Mouse (Mus musculus) gastrocnemius, adult 8-10 months (tissue): ENCODE results near the gene Slc17a9. TPM values are rescaled to one million over a fixed set of nuclear protein-coding genes. Genes with fewer than 3 reads are reported as not detected.
"Not testable (repeated sequence)": the region's sequence is repeated elsewhere in the genome, so short reads cannot be mapped to it uniquely, and the experiment has no call there.

Experiments
- DNase-seq, 2 experiments: peaks; one replicate each; pipeline ENCODE4 v3.0.0; 2022; ENCODE audit warnings: low spot score in 2 of 2
- total RNA-seq, 4 experiments: library from RNA; stranded (reverse); gene quantifications; 2 replicates each; pipeline ENCODE4 v1.2.4; 2022

Slc17a9 gene
- total RNA-seq, 4 experiments from 2014 or later: 0.25 TPM; not detected in 3

DNA sequence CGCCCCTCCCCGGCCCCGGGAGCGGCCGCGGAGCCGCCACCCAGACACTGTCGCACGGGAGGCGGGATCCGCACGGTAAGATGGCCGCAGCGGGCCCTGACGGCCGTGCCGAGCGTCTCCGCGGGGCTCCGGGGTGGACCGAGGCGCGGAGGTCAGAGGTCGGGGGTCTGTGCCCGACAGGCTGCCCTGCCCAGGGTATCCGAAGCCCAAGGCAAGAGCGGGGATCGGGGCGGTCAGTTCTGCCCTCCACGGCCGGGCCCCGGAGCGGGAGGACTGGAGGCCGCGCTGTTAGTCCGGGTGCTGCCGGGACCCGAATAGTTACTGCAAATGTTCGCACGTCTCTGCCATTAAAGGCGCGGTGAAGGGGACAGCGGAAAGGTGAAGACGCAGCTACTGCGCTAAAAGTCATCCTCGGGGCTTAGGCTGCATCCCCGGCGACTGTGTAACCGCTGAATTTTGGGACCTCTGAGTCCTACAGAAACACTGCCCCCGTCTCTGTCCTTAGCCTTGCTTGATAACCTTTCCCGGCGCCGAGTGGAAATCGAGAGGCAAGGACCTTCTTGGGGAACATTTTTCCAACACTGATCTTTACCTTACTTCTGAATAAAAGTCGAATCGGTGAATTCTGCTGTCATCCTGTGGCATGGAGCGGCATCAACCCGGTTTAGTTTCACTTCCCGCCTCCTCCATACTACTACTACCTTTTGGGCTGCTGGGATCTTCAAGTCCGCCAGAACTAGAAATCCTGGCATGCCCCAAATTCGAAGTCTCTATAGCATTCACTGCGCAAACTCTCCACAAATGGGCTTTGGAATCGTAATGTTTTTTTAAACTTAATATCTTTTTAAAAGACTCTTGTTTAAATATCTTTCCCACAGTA, 14.5 kb upstream of the Slc17a9 start:
- no peak for DNase-seq

DNA sequence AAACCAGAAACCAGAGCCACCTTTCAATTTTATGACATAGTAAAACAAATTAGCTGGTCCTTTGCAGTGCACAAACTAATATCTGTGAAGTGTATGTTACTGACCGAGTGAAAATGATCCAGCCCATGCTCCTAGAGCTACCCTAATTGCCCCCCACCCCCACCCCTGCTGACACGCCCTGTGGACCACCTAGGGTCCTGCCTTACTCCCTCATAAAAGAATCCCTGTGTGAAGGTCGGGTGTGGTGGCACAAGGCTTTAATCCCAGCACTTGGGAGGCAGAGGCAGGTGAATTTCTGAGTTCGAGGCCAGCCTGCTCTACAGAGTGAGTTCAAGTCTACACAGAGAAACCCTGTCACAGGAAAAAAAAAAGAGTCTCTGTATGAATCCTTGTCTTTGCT, 13.5 kb upstream of the Slc17a9 start:
- DNase-seq: no peak

DNA sequence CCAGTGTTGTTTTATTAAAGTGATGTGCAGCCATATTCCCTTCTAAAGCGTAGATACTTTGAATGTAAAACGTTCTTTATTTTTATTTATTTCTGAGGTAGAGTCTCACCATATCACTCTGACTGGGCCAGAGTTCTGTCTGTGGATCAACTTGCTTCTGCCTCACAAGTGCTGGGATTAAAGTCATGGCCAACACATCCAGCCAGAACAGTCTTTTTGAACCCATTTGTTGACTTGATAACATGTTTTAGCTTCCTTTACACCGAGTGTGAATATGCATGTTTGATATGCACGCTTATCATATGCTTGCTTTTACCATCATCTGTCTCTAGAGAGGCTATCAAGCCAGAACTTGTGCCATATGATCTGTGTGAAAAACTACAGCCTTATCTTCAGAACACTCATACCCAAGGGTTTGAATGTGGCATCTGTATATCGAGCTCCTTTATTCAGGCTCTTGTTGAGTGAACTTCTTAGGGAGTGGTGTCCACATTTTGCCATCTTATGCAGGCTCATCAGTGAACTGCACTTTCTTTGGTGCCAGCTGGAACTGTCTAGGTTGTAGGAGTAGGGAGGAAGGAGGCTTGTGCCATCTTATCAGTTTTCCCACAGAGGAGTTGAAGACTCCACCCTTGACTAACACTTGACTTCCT, 12.9 kb upstream of the Slc17a9 start:
- no peak for DNase-seq

DNA sequence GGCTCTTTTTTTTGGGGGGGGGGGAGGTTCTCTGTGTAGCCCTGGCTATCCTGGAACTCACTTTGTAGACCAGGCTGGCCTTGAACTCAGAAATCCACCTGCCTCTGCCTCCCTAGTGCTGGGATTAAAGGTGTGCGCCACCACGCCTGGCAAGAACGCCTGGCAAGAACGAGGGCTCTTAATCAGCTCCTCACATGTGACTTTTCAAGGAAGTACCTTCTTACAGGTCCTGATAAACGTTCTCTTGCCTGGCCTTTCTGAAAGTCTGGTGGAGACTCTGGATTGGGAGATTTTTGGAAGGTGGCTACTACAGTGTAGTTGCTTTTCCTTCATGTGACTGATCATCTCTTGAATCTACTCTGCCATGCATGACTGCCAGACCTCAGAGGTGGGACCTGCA, 2.3 kb upstream of the Slc17a9 start:
- not testable (repeated sequence) for DNase-seq

DNA sequence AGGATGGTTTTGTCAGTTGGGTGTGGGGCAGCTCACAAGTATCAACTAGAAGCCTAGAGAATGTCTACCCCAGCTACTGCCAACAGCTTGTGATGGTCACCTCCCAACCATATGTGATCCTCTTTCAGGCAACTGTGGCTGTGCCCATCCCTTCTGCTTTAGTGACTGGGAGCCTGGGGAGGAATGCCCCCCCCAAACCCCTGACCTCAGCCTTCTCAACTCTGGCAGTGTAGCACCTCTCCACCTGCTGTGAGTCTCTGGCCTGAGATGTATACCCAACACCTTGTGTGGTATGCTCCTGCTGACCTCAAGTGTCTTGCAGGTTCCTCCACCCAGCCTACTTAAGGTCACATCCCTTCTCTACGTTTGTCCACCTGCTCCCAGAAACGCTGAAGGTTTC, 1.2 kb upstream of the Slc17a9 start:
- no peak for DNase-seq

DNA sequence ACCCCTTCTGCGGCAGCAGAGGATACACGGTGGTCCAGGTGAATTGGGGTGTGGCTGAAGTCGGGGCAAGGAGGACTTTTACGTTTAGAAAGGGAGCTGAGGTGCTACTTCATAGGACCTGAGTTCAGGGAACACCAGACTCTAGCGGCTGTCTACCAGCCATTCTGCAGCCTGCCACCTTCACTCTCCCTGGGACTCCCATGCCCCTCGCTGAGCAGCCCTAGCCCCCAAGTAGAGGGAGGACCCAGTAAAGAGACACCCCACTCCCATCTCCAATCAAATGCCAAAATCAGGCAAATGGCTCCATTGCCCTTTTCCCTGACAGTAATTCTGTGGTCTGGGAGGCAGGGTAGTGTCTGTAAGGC, 333 bp downstream of the Slc17a9 start:
- no peak for DNase-seq

DNA sequence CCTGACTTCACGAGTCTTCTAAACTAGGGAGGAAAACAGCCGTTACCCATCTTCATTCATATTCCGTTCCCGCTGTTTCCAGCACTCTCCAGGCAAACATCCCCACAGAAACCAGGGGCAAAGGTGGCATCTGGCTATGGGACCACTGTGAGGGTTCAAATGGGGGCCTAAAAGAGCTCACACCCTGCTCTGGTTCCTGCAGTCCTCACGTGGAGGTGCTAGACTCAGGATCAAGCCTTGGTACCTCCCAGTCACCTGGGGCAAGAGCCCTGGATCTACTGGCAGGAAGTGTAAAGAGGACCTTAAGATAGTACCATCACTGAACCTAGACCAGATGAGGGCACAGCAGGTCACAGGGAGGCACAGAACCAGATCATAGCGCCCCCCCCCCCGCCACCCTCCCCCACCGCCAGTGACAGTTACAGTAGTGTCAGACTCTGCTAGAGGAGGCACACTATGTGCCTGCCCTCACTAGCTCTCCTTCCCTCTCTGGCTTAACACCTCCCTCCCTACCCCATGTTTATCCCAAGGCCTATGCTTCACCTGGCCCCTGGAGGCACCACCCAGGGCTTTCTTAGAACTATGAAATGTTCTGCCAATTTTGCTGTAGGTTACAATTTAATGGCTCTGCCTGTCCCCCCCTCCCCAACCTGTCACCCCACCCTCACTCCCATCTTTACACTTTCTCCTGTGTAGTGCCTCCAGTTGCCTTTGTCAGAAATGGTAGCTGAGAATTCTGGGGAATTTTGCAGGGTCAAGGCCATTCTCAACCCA, 980 bp downstream of the Slc17a9 start:
- DNase-seq: no peak

DNA sequence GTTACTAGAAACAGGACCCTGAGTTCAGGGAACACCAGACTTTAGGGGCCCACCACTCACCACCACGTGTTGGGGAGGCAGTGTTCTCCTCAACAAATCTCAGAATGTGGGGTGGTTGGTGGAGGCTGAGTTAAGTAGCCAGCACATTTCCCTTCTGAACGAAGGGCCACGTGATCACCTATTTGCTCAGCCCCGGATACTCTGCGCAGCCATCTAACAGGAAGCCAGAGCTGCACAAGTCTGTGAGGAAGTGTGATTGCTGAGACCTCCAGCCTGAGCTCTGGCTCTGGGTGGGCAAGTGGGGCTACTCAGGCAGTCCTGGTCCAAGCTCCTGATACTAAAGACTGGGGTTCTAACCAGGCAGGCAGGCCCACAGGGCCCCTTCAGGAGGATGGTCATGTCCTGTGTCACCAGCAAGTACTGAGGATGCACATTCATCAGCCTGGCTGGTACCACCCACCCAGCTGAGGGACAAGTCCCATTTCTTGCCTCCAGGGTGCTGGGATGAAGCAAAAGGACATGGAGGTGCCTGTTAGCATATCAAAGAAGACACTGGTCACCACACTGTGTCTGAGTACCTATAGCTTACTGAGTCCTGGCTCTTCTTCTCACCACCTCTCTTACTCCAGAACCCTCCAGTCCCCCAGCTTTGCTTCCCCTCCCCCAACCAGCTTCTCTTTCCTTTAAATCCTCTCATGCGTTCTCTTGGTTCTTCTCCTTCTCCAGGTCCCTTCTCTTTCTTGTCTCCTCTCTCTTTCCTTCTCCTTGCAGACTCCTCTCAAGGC, 1.8 kb downstream of the Slc17a9 start:
- no peak for DNase-seq

DNA sequence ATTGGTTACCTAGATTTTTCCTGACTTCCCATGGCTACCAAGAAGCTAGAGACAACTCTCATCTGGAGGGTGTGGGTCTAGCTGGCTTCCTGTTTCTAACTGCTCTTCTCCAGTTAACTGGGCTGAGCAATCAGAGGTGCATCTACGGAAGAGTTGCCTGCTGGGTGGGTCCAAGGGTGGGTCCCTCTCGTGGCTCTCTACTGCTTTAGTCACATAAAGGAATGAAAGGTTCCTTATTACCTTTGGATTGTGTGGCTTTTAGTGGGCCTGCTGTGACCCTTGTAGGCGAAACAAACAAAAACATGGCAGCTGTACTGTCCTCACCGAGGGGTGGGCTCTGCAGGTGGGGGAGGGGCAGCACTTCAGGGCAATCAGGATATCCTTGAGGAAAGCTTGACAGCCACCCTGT, 2.6 kb downstream of the Slc17a9 start:
- no peak for DNase-seq

DNA sequence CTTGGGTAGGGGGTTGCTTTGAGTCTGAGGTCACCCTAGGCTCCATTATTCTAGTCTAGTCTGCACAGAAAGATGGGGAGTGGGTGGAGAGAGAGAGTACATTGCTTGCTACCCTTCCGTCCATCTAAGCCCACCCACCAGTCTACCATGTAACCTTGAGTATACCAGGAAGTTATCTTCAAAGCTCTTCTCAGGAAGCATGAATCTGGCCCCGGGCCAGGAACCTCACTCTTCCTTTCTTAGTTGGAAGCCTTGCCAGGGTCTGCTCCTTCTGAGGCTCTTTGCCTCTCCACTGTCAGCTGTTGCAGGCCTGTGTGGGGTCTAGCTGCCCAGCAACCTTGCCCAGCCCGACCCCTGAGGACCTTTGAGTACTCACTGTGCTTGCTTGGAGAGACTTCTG, 6.0 kb downstream of the Slc17a9 start:
- no peak for DNase-seq

DNA sequence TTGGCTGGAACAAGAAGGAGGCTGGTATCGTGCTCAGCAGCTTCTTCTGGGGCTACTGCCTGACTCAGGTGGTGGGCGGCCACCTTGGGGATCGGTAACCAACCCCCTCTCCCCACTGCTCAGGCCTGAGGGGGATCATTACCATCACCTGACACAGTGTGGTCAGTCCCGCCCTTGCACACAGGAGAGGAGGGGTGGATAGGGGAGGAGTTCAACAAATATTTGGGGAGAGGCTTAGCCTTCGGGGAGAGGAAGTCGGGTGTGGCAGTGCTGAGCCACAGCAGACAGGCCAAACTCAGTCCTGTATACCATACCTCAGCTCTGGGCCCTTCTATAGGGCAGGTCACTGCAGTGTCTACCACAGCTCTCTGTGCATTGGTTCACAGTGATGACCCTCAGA, 6.9 kb downstream of the Slc17a9 start:
- no peak for DNase-seq

DNA sequence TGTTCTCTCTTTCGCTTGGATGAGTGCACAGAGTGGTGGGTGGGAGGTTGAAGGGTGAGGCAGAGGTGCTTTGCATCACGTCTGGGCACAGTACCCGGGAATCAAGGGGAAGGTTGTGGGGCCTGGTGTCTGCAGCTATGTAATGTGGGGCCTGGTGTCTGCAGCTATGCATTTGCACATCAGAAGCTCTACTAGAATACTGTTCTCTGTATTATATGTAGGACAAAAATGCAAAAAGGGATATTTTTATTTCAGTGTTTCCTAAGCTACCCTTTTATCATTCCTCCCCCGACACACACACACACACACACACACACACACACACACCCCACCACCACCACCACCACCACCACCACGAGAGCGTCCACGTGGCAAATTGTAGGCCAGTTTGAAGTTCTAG, 10.2 kb downstream of the Slc17a9 start:
- no peak for DNase-seq

DNA sequence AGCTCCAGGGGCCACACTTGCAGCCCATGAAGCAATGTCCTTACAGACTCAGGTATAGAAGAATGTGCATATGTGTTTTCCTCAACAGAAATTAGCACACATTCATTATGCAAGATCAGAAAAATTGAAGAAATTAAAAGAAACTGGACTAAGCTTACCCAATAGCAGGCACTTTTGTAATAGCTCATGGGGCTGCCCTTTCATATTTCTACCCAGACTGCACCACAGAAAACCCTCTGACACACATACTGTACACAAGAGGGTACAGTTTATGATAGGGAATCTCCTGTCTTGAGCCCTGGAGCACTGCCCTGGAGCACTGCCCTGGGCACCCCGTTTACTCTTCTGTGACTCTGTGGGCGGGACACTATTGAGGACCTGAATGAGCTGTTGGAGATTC, 12.9 kb downstream of the Slc17a9 start:
- no peak for DNase-seq

DNA sequence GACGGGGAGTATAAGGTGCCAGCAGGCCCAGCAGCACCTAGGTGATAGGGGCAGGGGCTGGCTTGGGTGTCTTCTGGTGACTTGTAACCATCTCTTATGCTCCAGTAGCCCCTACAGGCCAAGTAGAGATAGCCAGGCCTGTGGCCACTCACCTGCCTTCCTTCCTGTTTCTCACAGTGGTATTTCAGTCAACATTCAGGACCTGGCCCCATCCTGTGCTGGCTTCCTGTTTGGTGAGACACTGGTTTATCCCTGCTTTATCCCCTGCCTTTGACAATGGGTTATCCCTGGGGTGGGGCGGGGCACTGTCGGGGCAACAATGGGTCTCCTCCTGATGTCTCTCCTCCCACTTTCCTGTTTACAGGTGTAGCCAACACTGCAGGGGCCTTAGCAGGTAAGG, 15.3 kb downstream of the Slc17a9 start:
- DNase-seq: no peak

DNA sequence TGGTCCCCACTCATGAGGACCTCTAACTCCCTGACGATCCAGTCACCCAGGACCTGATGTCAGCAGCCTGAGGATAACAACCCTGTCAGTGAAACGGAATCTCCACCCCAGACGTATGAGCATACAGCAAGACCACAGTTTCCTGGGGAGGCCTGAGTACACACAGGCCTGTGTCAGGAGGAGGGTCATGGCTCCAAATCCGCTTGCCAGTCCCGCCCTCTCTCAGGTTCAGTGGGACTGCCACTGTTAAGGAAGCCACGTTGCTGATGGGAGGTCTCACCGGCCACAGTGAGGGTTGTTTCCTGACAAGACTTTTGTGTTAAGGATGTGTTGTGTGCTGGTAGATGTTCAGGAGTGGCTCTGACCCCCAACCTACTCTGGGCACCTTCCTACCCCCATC, 16.4 kb downstream of the Slc17a9 start:
- no peak for DNase-seq

DNA sequence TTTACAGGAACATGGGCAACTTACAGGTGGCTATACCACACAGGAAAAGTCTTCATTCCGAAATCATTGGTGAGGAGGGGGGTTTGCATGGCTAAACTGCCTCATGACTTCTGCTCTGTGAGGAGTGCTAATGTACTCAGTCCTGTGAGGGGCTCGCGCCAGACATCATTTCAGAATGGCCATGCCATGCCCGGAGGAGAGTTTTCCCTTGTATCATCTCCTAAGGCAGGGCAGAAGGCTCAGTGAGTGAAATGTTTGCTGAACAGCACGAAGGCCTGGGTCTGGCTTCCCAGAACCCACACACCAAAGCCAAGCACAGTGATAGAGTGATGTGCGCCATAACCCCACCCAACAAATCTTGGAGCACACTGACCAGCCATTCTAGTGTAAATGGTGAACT, 17.8 kb downstream of the Slc17a9 start:
- DNase-seq: no peak

DNA sequence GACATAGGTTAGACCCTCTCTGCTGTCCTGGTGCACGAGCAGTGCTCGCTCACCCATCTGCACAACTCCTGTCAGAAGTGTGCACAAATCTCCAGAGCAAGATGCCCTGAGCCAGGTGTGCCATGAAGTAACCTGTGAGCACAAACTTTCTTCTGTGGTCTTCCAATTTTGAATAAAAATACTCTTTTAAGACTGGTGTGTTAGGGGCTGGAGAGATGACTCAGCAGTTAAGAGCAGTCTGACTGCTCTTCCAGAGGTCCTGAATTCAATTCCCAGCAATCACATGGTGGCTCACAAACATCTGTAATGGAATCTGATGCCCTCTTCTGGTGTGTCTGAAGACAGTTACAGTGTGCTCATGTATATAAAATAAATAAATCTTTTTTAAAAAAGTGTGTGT, 18.3 kb downstream of the Slc17a9 start:
- no peak for DNase-seq

DNA sequence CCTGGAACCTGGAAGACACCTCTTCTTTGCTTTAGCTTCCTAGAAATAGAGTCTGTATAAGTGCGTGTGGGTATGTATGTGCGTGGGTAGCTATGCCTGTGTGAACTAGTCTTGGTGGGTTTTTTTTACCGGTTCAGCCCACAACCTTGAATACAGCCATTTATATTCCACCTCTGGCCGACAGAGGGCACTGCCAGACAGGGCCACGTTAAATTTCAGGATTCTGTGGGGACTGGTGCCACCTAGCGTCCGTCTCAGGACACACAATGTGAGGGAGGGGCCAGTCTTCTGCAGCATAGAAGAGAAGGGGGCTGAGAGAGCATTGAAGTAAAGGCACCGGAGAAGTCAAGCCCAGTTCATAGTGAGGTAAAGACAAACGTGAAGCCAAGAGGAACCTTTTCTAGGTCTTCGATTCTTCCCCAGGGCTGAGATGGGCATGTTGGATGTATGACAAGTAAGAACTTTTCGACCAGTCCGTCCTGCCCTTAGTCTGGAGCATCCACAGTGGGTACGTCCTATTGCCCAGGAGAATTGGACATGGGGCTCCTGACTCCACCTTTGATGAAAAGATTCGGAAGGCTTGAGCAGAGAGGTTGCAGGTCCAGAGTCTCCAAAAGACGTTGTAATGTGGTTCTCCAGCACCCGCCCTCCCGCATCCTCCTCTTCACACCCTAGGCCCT, 20.3 kb downstream of the Slc17a9 start:
- peak; percentile 57 to 63 for DNase-seq

DNA sequence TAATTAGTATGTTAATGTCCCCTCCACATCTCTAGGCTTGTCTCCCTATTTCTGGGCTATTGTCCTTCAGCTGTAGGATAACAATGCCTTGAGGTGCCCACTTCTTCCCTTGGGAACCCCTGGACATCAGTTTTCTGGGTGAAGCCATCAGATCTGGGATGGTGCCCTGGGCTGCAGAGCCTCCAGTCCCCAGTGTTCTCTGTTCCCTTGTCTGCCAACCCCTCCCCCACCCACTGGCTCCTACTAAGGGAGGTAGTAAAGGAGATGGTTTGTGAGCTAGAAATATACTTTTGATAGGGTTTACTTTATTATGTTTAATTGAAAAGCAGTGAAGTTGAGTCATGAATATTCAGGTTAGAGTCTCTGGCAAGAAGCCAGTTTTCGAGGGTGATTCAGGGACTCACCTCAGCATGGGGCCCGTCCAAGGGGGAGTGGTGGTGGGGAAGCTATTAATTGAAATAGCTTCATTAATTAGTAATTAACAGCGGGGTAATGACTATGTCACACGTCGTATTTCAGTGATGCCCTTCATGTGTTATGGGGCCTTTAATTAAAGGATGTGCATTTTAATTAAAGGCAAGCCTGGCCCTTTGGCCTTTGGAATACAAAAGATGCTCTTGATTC, 21.6 kb downstream of the Slc17a9 start:
- no peak for DNase-seq

DNA sequence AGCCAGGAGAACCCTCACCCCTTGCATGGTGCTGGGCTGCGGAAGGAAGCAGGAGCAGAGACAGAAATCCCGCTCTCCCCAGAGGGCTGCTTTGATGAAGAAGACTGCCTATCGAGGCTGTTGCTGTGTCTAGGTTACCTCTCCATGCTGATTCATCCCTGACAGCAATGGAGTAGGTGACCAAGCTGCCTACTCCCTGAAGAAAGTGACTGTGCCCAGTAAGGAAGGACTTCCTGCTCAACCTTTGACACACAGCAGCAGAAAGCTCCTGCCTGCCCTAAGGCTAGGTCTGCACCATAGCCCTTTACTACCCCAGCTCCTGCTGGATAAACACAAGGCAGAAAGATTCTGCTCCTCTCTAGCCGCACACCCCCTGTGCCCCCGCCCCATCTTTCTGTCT, 23.8 kb downstream of the Slc17a9 start:
- DNase-seq: no peak
